Mouse (Mus musculus) adrenal gland, postnatal 4 days (tissue): ENCODE results near the gene 2310011J03Rik. TPM values are rescaled to one million over a fixed set of nuclear protein-coding genes. Genes with fewer than 3 reads are reported as not detected.

ENCODE experiments used
- DNase-seq, 2 experiments: peaks; one replicate each; pipeline ENCODE4 v3.0.0; 2021 to 2022; ENCODE audit warnings: low spot score in 2 of 2, mixed read lengths in 2 of 2
- microRNA-seq: library from miRNA; unstranded; fragments of <30 nt; microRNA quantifications from one replicate; pipeline ENCODE4 v1.2.0, GENCODE M21; 2021
- total RNA-seq, 2 experiments: library from RNA; stranded (reverse); gene quantifications; 2 replicates each; pipeline ENCODE4 v1.2.3; 2021

The 2310011J03Rik gene
- total RNA-seq, 2 experiments from 2014 or later = 30.8 to 31.2 TPM

DNA sequence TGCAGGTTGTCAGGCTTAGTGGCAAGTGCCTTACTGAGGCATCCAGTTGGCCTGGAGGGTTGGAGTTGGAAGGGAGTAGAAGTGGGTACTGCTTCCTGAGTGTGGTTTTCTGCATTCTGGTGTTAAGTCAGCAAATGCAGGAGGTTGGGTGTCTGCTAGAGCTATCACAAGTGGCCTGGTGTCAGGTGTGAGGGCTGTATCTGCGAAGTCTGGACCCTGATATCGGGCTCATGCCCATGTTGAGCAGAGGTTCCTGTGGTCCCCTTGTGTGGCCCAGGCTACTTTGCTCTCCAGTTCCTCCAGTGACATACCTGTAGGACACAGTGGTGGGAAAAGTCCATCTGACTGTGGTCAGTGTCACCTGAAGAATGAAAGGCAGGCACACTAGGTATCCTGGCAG lies 50.2 kb downstream of the 2310011J03Rik start:
- no peak for DNase-seq

Small RNA genes within 50 kb of the gene (microRNA-seq; reads per million reads assigned to microRNA genes)
- 0.79 reads per million for gene Mir6911

Other genes with a start within 250 kb of the 2310011J03Rik start
- gene Sbno2, start 215.0 kb downstream of the 2310011J03Rik start, total RNA-seq = 10 to 100 TPM; 51.7 to 53.2 TPM
- gene Stk11, start 204.7 kb downstream of the 2310011J03Rik start, total RNA-seq = 100 to 1,000 TPM; 130 to 139 TPM
- gene Atp5d, start 181.9 kb downstream of the 2310011J03Rik start, total RNA-seq = 100 to 1,000 TPM; 401 to 425 TPM
- gene Cbarp, start 179.7 kb downstream of the 2310011J03Rik start, total RNA-seq = 10 to 100 TPM; 49.1 to 72.7 TPM
- 100 to 1,000 TPM; 113 to 124 TPM for gene Midn, start 172.3 kb downstream of the 2310011J03Rik start, total RNA-seq
- gene Cirbp, start 154.6 kb downstream of the 2310011J03Rik start, total RNA-seq = 100 to 1,000 TPM; 296 to 322 TPM
- gene 1600002K03Rik, start 147.6 kb downstream of the 2310011J03Rik start, total RNA-seq = 1 to 10 TPM; 7.5 to 8.8 TPM
- 1 to 10 TPM; 6.5 to 7.5 TPM for gene Efna2, start 141.1 kb downstream of the 2310011J03Rik start, total RNA-seq
- 10 to 100 TPM; 48.9 to 50.4 TPM for gene Mum1, start 94.1 kb downstream of the 2310011J03Rik start, total RNA-seq
- gene Ndufs7, start 71.4 kb downstream of the 2310011J03Rik start, total RNA-seq = 100 to 1,000 TPM; 208 to 225 TPM
- 100 to 1,000 TPM; 181 to 214 TPM for gene Gamt, start 59.5 kb downstream of the 2310011J03Rik start, total RNA-seq
- gene Dazap1, start 59.1 kb downstream of the 2310011J03Rik start, total RNA-seq = 100 to 1,000 TPM; 180 to 181 TPM
- 1,000 to 10,000 TPM; 1,413 to 1,504 TPM for gene Rps15, start 28.1 kb downstream of the 2310011J03Rik start, total RNA-seq
- gene Apc2, start 24.6 kb downstream of the 2310011J03Rik start, total RNA-seq = 10 to 100 TPM in 1 of 2 experiments, 1 to 10 TPM in 1; 9.9 to 10.4 TPM
- gene Pcsk4, start 9.0 kb upstream of the 2310011J03Rik start, total RNA-seq = 1 to 10 TPM; 7.7 to 7.8 TPM
- 10 to 100 TPM; 13.1 to 26.7 TPM for gene Reep6, start 9.4 kb upstream of the 2310011J03Rik start, total RNA-seq
- 10 to 100 TPM; 12.8 to 13.2 TPM for gene Adamtsl5, start 27.9 kb upstream of the 2310011J03Rik start, total RNA-seq
- gene Plk5, start 35.9 kb upstream of the 2310011J03Rik start, total RNA-seq = under 1 TPM in 1 of 2 experiments, not detected in 1; 0.36 TPM
- 10 to 100 TPM; 25.4 to 26.7 TPM for gene Mex3d, start 67.1 kb upstream of the 2310011J03Rik start, total RNA-seq
- gene Mbd3, start 79.0 kb upstream of the 2310011J03Rik start, total RNA-seq = 100 to 1,000 TPM; 142 to 147 TPM
- gene Uqcr11, start 86.3 kb upstream of the 2310011J03Rik start, total RNA-seq = 100 to 1,000 TPM; 535 to 613 TPM
- 100 to 1,000 TPM; 112 to 116 TPM for gene Tcf3, start 113.1 kb upstream of the 2310011J03Rik start, total RNA-seq
- gene Onecut3, start 174.3 kb upstream of the 2310011J03Rik start, total RNA-seq = not detected
- under 1 TPM; 0.50 to 0.82 TPM for gene Atp8b3, start 218.6 kb upstream of the 2310011J03Rik start, total RNA-seq
- gene Rexo1, start 241.0 kb upstream of the 2310011J03Rik start, total RNA-seq = 10 to 100 TPM; 71.7 to 78.9 TPM